Mouse (Mus musculus) c-Kit-positive CD71-positive TER-119-negative erythroid progenitor cells, embryonic 14.5 days (primary cell): ENCODE data around the gene Camk2n1.
"Not testable (repeated sequence)": the region's sequence is repeated elsewhere in the genome, so short reads cannot be mapped to it uniquely, and the experiment has no call there.

Experiments
- DNase-seq: peaks from one replicate; pipeline ENCODE4 v3.0.0-alpha.2; 2013; ENCODE audit warnings: low read depth

The Camk2n1 gene

GRCm38 (mm10) chr4:138453753-138454570 is at the start of gene Camk2n1:
Gene Camk2n1, plus strand, starts transcription at chr4:138454314.
- DNase-seq: no peak

GRCm38 (mm10) chr4:138404806-138405205 is 49.3 kb upstream of the Camk2n1 start:
- DNase-seq: no peak

- DNase-seq: no peak
Observed at GRCm38 (mm10) chr4:138407479-138408194, 46.5 kb upstream of the Camk2n1 start.

GRCm38 (mm10) chr4:138411011-138411410 is 43.1 kb upstream of the Camk2n1 start:
- no peak for DNase-seq

- DNase-seq: no peak
Observed at GRCm38 (mm10) chr4:138411504-138412121, 42.5 kb upstream of the Camk2n1 start.

- no peak for DNase-seq
Observed at GRCm38 (mm10) chr4:138414725-138415124, 39.4 kb upstream of the Camk2n1 start.

- DNase-seq: no peak
Observed at GRCm38 (mm10) chr4:138415991-138416390, 38.1 kb upstream of the Camk2n1 start.

- no peak for DNase-seq
Observed at GRCm38 (mm10) chr4:138416414-138416813, 37.7 kb upstream of the Camk2n1 start.

- DNase-seq: no peak
Observed at GRCm38 (mm10) chr4:138417882-138418281, 36.2 kb upstream of the Camk2n1 start.

GRCm38 (mm10) chr4:138418340-138418957 is 35.7 kb upstream of the Camk2n1 start:
- no peak for DNase-seq

GRCm38 (mm10) chr4:138425028-138425427 is 29.1 kb upstream of the Camk2n1 start:
- no peak for DNase-seq

GRCm38 (mm10) chr4:138425604-138426003 is 28.5 kb upstream of the Camk2n1 start:
- DNase-seq: not testable (repeated sequence)

GRCm38 (mm10) chr4:138426778-138427705 is 27.1 kb upstream of the Camk2n1 start:
- DNase-seq: peak; percentile 62

GRCm38 (mm10) chr4:138429778-138430177 is 24.3 kb upstream of the Camk2n1 start:
- DNase-seq: no peak

GRCm38 (mm10) chr4:138431340-138431739 is 22.8 kb upstream of the Camk2n1 start:
- no peak for DNase-seq

- DNase-seq: peak; percentile 90
Observed at GRCm38 (mm10) chr4:138434347-138435316, 19.5 kb upstream of the Camk2n1 start, which contains the start of gene Mul1. Gene Mul1, plus strand, starts transcription at chr4:138434671.

- no peak for DNase-seq
Observed at GRCm38 (mm10) chr4:138440062-138440461, 14.1 kb upstream of the Camk2n1 start.

GRCm38 (mm10) chr4:138444941-138445340 is 9.2 kb upstream of the Camk2n1 start:
- DNase-seq: no peak

- no peak for DNase-seq
Observed at GRCm38 (mm10) chr4:138446981-138447380, 7.1 kb upstream of the Camk2n1 start.

GRCm38 (mm10) chr4:138447387-138447786 is 6.7 kb upstream of the Camk2n1 start:
- DNase-seq: peak; percentile 65
